Mouse (Mus musculus) embryonic fibroblast, embryonic 13.5 days (primary cell): ENCODE results near the gene Chit1. TPM values are rescaled to one million over a fixed set of nuclear protein-coding genes. Genes with fewer than 3 reads are reported as not detected.
A peak's percentile ranks its signal among the peaks of the same experiment; 100 is the strongest.

Experiments
- H3K27ac ChIP-seq: 2 replicates; pipeline ENCODE4 v1.5.1; 2012; ENCODE audit warnings: low read length, control low read depth, inconsistent platforms; ENCODE audit not compliant: insufficient read depth
- H3K4me1 ChIP-seq: 2 replicates; pipeline ENCODE4 v1.6.1; 2011; ENCODE audit warnings: low read length; ENCODE audit not compliant: control insufficient read depth, insufficient read depth
- H3K4me3 ChIP-seq: 2 replicates; pipeline ENCODE4 v1.5.1; 2011; ENCODE audit warnings: mild to moderate bottlenecking, control low read depth, low read length; ENCODE audit not compliant: insufficient read depth
- CTCF ChIP-seq: IDR thresholded peaks from 2 replicates; pipeline ENCODE4 v1.5.1; 2011; ENCODE audit warnings: mild to moderate bottlenecking, control low read depth, low read length, moderate library complexity, borderline replicate concordance; ENCODE audit not compliant: insufficient read depth
- POLR2A ChIP-seq: IDR thresholded peaks from 2 replicates; pipeline ENCODE4 v1.6.1; 2011; ENCODE audit warnings: low read depth, mild to moderate bottlenecking, control low read depth, low read length, moderate library complexity
- polyA plus RNA-seq: library from polyadenylated mRNA; stranded (reverse); fragments of >200 nt; gene quantifications from 2 replicates; pipeline ENCODE4 v1.2.4, GENCODE M21; 2011; ENCODE audit warnings: low read depth; ENCODE audit not compliant: missing spikeins, insufficient read length

Gene Chit1
- polyA plus RNA-seq, 1 experiment = not detected

DNA sequence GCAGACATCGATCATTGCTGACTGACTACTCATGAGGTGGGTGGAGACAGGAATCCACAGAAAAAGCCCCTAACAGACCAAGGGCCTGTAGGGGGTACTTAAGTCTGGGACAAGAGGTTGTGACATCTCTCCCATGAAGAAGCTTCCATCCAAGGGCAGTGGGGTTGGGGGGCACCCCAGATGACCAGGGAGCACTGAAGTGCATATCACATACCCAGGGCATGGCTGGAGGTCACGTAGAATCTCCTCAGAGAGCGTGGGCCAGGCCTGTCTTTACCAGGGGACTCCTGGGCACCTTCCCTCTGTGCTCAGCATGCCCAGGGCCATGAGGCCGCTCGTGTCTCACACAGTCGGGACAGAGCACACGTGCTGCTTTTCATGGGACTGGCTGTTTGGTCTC, 3.3 kb upstream of the Chit1 start:
- Histone ChIP-seq H3K4me3 (no peak overlapping the region), H3K4me1 (no peaks in the 10 kb centered on the region; the same call in 1 of the 2 replicates), H3K27ac (no peak overlapping the region)
- TF ChIP-seq CTCF = no peak
- no peak for TF ChIP-seq POLR2A

DNA sequence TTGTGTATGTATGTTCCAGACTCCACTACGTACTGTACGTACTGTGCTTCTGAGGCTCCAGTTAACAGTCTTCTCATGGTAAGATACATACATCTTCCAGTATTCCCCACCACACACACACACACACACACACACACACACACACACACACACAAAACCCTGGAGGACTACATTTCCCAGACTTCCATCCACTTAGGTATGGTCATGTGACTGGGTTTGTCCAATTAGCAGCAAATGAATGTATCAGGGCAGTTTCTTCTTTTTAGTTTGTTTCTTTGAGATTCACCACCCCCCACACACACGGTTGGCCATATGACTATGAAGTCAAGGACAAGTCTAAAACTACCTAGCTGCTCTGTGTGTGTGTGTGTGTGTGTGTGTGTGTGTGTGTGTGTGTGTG, 1.0 kb upstream of the Chit1 start:
- no peak overlapping the region for H3K27ac ChIP-seq
- H3K4me3 ChIP-seq = no peak overlapping the region
- H3K4me1 ChIP-seq = no peaks in the 10 kb centered on the region
- TF ChIP-seq CTCF (no peak), POLR2A (no peak)

DNA sequence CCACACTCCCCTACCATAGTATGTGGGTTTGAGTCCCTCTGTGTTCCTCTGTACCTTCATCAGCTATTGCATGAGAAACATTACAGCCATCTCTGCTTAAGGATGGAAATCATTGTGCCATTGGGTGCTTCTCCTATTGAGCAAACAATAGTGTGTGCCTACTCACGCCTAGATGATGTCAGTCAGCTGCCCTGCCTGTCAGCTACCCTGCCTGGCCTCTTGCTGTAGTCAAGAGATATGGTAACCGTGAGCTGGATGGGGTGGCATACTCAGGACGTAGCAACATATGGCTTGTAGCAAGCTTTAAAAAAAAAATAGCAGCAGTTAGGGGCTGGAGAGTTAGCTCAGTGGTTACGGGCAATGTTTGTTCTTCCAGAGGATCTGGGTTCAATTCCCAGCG, 593 bp upstream of the Chit1 start:
- Histone ChIP-seq H3K4me3 (no peak overlapping the region), H3K27ac (no peak overlapping the region), H3K4me1 (no peaks in the 10 kb centered on the region)
- TF ChIP-seq POLR2A (no peak), CTCF (no peak)

DNA sequence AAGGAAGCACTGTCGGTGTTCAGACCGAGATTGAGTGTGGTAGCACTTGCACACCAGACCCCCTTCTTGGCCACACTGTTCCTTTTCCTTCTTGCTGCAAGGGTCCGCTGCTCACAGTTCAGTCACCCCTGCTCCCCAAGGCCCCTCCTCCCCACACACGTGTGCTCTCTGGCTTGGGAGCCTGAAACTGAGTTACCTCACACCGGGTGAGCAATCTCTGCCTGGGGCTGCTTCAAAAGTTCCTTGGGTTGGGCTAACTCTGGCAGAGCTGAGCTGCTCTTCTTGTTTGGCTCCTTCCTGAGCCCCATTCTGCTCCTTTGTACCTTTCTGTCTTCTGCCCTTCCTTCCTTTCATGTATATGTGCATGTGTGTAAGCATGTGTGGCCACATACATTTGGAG, 2.5 kb downstream of the Chit1 start:
- Histone ChIP-seq H3K4me3 (no peak overlapping the region), H3K27ac (no peak overlapping the region), H3K4me1 (no peaks in the 10 kb centered on the region)
- TF ChIP-seq CTCF (no peak), POLR2A (no peak)

DNA sequence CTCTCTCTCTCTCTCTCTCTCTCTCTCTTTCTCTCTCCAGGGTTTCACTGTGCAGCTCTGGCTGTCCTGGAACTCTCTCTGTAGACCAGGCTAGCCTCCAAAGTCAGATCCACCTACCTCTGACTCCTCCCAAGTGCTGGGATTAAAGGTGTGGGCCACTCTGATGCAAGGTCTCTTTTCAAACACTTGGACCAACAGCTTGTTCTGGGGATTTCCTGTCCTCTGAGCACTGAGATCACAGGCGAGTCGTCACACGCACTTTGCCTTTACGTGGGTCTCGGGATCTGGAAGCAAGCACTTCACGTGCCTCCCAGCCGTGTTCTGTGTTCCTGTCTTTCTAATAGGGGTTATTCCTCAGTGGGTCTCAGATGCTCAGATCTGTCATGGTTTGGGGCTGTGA, 3.0 kb downstream of the Chit1 start:
- Histone ChIP-seq H3K4me3 (no peak overlapping the region), H3K27ac (no peak overlapping the region), H3K4me1 (no peaks in the 10 kb centered on the region)
- TF ChIP-seq POLR2A (no peak), CTCF (no peak)

DNA sequence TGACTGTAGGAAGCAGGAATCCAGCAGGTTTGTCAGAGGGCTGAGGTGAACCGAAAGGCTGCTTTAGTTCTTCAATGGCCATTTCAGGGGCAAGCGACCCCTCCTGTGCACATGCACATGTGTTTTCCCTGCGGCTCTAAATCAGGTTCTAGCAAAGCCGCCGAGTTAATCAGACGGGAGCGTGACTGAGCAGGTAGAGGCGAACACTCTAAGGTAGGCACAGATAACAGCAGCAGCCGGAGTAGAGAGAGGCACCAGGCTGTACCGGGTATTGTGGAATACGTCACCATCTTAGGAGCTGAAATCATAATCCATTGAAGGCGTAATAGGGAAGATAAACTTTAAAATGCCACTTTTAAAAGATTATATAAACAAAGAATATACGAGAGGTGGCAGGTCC, 3.7 kb downstream of the Chit1 start:
- Histone ChIP-seq H3K4me1 (no peaks in the 10 kb centered on the region), H3K4me3 (no peak overlapping the region), H3K27ac (no peak overlapping the region)
- TF ChIP-seq CTCF (no peak), POLR2A (no peak)

DNA sequence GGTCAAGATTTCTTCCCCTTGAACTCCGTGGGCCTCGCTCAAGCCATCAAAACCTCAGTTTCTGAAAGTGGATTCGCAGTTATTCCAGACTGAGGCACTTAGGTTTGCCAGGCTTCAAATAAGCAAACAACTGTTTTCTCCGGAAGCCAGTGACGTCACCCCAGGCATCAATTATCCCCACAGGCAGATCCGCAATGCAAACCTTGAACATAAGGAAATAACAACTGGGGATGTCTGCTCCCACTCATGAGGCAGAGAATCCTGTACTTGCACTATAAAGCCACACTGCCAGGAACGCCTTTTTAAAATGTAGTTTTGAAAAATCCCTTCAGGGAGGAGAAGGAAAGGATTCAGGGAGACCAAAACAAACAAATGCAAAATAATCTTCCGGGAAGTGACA, 4.4 kb downstream of the Chit1 start:
- no peak for TF ChIP-seq CTCF
- no peak for TF ChIP-seq POLR2A
- Histone ChIP-seq H3K4me3 (no peak overlapping the region), H3K27ac (no peak overlapping the region)

DNA sequence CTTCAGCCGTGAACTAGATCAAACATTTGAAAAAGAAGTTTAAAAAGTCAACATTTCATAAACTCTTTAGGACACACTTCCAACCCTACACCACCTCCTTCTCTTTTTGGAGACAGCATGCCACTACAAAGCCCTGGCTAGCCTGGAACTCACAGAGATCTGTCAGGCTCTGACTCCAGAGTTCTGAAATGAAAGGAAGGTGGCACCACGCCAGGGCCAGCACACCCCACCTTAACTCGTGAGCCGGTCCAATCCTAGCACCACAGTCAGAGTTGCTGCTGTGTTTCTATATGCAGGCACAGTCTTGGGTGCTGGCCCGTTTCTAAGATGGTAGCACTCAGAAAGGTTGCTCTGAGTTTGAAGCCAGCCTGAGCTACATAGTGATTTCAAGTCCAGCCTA, 6.1 kb downstream of the Chit1 start:
- TF ChIP-seq CTCF = no peak
- TF ChIP-seq POLR2A = no peak
- Histone ChIP-seq H3K27ac (no peak overlapping the region), H3K4me3 (no peak overlapping the region), H3K4me1 (no peaks in the 10 kb centered on the region)

More for the DNA sequence above, 4.4 kb downstream of the Chit1 start:
- H3K4me1 ChIP-seq = no peaks in the 10 kb centered on the region

DNA sequence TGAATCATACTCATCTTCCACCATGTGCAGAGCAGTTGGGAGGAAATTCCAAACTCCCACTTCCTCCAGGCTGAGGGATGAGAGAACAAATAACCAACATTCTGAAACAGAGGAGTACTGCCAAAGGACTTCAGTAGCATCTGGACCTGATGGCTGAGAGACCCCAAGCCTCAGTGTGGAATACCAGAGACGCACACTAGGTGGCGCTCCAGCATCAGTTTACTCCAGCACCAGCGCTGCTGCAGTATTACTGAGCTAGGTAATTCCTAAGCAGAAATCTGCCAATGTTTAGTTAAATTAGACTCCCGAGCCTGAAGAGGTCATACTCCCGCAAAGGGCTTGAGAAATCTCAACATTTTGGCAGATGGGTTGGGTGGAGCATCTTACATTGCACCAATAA, 9.1 kb downstream of the Chit1 start:
- Histone ChIP-seq H3K4me1 (no peaks in the 10 kb centered on the region), H3K27ac (no peak overlapping the region), H3K4me3 (no peak overlapping the region)
- TF ChIP-seq CTCF (peak; percentile 93), POLR2A (no peak)

DNA sequence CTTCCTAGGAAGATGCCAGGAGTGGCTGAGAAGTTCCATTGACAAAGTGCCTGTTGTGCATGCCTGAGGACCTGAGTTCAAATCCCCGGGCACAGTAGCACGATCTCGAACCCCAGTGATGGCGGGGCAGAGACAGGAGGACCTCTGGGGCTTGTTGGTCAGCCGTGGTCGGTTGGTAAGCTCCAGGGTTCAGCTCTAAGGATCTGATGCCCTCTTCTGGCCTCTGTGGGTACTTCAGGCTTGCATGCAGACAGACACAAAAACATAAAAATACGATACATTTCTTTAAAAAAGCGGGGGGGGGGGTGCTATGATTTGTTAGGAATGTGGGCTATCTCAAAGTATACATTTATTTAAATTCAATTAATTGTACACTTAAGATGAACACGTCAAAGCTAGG, 11.2 kb downstream of the Chit1 start:
- H3K27ac ChIP-seq = no peak overlapping the region
- H3K4me3 ChIP-seq = no peak overlapping the region
- TF ChIP-seq POLR2A = no peak
- TF ChIP-seq CTCF = 0 out of 2 replicates have a peak, but pooled peaks have one; percentile 16
- H3K4me1 ChIP-seq = no peaks in the 10 kb centered on the region

DNA sequence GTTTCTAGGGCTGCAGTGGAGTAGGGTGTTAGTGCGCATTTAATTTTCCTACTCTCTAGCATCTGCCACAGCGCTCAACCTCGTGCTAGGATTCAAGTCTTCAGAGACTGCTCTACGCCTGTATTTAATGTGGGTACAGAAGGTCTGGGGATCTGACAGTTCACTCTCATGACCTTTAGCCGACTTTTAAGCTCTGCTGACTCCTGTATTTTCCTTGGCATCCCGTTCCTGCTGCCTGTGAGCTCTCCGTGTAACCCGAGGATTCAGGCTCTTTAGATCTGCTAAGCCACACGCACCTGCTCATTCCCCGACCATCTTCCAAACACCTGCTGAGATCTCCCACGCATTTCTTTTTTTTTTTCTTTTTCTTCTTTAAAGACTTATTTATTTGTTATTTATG, 22.3 kb downstream of the Chit1 start:
- no peak overlapping the region for H3K4me3 ChIP-seq
- no peaks in the 10 kb centered on the region for H3K4me1 ChIP-seq
- TF ChIP-seq POLR2A = no peak
- H3K27ac ChIP-seq = no peak overlapping the region

DNA sequence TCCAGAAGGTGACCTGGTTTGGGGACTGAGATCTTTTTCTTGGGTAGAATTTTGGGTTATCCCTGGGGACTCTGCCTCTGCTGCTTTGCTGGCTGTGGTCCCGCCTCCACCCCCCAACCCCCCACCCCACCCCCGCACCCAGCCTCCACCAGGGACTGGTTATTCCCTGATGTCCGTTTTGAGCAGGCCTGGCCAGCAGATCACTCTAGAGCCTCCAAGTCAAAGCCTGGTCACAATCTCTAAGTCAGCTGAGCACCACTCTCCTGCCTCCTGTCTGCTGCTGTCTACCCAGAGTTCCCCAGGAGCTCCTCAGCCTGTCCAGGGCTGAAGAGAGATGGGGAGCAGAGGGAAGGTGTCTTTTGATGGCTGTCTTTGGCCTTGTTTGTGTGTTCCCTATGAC, 25.3 kb downstream of the Chit1 start:
- no peak overlapping the region for H3K4me3 ChIP-seq
- no peak for TF ChIP-seq CTCF
- TF ChIP-seq POLR2A = no peak
- H3K27ac ChIP-seq = no peak overlapping the region
- no peaks in the 10 kb centered on the region for H3K4me1 ChIP-seq
